Mouse (Mus musculus): ENCODE data around the gene Rgs7. TPM values are rescaled to one million over a fixed set of nuclear protein-coding genes. Genes with fewer than 3 reads are reported as not detected.

Gene Rgs7
- polyA plus RNA-seq, 1 experiment from 2014 or later: 28.9 TPM

- no peaks in the 10 kb centered on the region for H3K27me3 ChIP-seq
- 88% methylated on average over 5 of the region's 5 CpGs for WGBS
- no peak for ATAC-seq (ENCODE audit: low FRiP score)
- no peak overlapping the region for H3K4me2 ChIP-seq
- H3K9me3 ChIP-seq: no peaks in the 10 kb centered on the region
- no peak overlapping the region for H3K4me3 ChIP-seq
- no peak overlapping the region for H3K27ac ChIP-seq
- H3K9ac ChIP-seq: no peak overlapping the region
- H3K36me3 ChIP-seq: no peaks in the 10 kb centered on the region
- H3K4me1 ChIP-seq (replicated peaks): no peaks in the 10 kb centered on the region
Observed at GRCm38 (mm10) chr1:175105426-175105825, 386.9 kb downstream of the Rgs7 start.

DNA sequence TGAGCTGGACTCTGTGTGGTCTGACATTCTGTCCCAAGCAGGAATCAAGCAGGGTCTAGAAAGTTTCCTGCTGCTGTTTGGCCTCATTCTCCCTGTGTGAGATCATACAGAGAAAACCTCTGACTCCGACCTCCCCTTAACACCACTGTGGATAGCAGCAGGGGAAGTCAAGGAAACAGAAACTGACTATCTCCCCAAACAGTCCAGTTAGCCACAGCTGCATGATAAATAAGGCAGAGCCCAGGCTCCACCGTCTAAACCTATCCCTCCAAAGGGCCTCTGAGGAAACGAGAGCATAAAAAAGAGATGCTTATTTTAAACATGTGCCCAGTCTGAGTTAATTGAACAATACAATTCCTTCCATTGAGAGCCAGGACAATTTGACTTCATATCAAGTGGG lies 395.3 kb downstream of the Rgs7 start:
- H3K9me3 ChIP-seq: no peaks in the 10 kb centered on the region
- no peak for ATAC-seq (ENCODE audit: low FRiP score)
- H3K27me3 ChIP-seq: no peaks in the 10 kb centered on the region
- 54% methylated on average over 3 of the region's 3 CpGs for WGBS
- no peak overlapping the region for H3K9ac ChIP-seq
- H3K27ac ChIP-seq: no peak overlapping the region
- no peaks in the 10 kb centered on the region for H3K4me1 ChIP-seq (replicated peaks)
- H3K4me2 ChIP-seq: no peak overlapping the region
- H3K36me3 ChIP-seq: 0 out of 2 replicates have a peak, but pooled peaks cover 4% of the 10 kb centered on the region
- no peak overlapping the region for H3K4me3 ChIP-seq

GRCm38 (mm10) chr1:175082104-175082503 lies 410.2 kb downstream of the Rgs7 start:
- Histone ChIP-seq H3K4me1 (replicated peaks) (no peaks in the 10 kb centered on the region), H3K4me3 (no peak overlapping the region)
- no peak for ATAC-seq (ENCODE audit: low FRiP score)

GRCm38 (mm10) chr1:175079819-175080608 lies 412.3 kb downstream of the Rgs7 start:
- 82% methylated on average over 4 of the region's 4 CpGs for WGBS
- ATAC-seq (ENCODE audit: low FRiP score): no peak
- no peak overlapping the region for H3K27ac ChIP-seq
- H3K27me3 ChIP-seq: no peaks in the 10 kb centered on the region
- H3K4me2 ChIP-seq: no peak overlapping the region
- H3K4me1 ChIP-seq (replicated peaks): no peaks in the 10 kb centered on the region
- no peaks in the 10 kb centered on the region for H3K9me3 ChIP-seq
- no peak overlapping the region for H3K9ac ChIP-seq
- no peak overlapping the region for H3K4me3 ChIP-seq
- no peaks in the 10 kb centered on the region for H3K36me3 ChIP-seq

More at GRCm38 (mm10) chr1:175082104-175082503, 410.2 kb downstream of the Rgs7 start:
- Histone ChIP-seq H3K27me3 (no peaks in the 10 kb centered on the region), H3K9ac (no peak overlapping the region), H3K27ac (no peak overlapping the region), H3K36me3 (no peaks in the 10 kb centered on the region), H3K4me2 (no peak overlapping the region), H3K9me3 (no peaks in the 10 kb centered on the region)
- 88% methylated on average over 1 of the region's 1 CpGs for WGBS

DNA sequence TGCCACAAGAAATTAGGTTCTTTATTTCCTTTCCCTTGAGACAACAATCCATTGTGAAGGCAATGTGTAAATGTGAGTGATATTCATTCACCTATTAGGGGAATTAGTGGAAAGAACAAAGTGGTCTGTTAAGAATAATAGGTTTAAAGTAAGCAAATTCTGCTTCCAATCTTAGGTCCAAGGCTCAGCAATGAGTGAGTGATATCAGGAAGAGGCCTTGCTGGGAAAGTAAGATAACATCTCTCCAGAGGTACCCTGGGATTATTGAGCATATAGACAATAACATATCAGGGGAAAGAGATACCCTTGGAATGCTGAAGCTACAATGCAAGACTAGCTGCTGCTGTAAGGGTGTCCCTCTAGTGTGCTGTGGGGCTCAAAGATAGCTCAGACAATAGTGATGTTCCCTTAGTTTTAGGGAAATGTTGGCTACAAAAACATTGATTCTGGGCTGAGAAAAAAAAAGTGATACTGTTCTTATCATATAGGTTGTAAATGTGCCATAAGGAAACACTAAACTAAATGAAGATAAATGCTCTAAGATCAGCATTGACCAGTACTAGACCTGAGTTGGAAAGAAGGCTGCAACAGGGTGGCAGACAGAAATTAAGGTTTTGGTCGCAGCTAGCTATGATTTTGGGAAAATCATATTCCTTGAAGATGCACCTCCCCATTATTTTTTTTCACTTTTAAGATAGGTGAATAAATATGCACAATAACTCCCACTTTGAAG lies 418.6 kb downstream of the Rgs7 start:
- no peaks in the 10 kb centered on the region for H3K9me3 ChIP-seq
- H3K4me3 ChIP-seq: no peak overlapping the region
- no peaks in the 10 kb centered on the region for H3K4me1 ChIP-seq (replicated peaks)
- H3K4me2 ChIP-seq: no peak overlapping the region
- no peak overlapping the region for H3K9ac ChIP-seq
- ATAC-seq (ENCODE audit: low FRiP score): no peak
- no peak overlapping the region for H3K27ac ChIP-seq
- no peaks in the 10 kb centered on the region for H3K36me3 ChIP-seq
- WGBS: 94% methylated on average over 1 of the region's 1 CpGs
- no peaks in the 10 kb centered on the region for H3K27me3 ChIP-seq

- no peak overlapping the region for H3K9ac ChIP-seq
- no peaks in the 10 kb centered on the region for H3K4me1 ChIP-seq (replicated peaks)
- no peaks in the 10 kb centered on the region for H3K36me3 ChIP-seq
- WGBS: 88% methylated on average over 4 of the region's 4 CpGs
- no peak overlapping the region for H3K27ac ChIP-seq
- H3K4me3 ChIP-seq: no peak overlapping the region
- no peak overlapping the region for H3K4me2 ChIP-seq
- ATAC-seq (ENCODE audit: low FRiP score): no peak
- H3K27me3 ChIP-seq: no peaks in the 10 kb centered on the region
- H3K9me3 ChIP-seq: no peaks in the 10 kb centered on the region
Observed at GRCm38 (mm10) chr1:175069758-175070290, 422.5 kb downstream of the Rgs7 start.

DNA sequence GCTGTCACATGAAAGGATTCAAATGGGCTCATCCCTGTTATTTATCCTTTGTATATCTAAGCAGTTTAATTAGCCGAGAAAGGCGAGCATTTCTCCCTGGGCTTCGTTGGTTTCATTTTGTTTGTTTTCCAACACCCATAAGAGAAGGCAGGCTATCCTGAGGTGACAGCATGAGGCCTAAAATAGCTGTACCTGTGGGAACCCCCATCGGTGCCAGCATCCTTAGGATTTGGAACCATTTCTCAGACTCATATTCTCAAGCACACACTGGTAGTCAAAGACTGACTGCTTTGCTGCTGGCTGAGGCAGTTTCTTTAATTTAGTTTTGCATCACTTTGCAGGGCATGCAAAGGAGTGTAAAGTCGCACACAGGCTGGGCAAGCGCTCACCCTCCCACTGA lies 443.2 kb downstream of the Rgs7 start:
- Histone ChIP-seq H3K4me2 (no peak overlapping the region), H3K27me3 (no peaks in the 10 kb centered on the region), H3K4me1 (replicated peaks) (no peaks in the 10 kb centered on the region), H3K9ac (no peak overlapping the region), H3K4me3 (no peak overlapping the region), H3K27ac (no peak overlapping the region), H3K36me3 (no peaks in the 10 kb centered on the region), H3K9me3 (no peaks in the 10 kb centered on the region)
- no peak for ATAC-seq (ENCODE audit: low FRiP score)
- 87% methylated on average over 6 of the region's 6 CpGs for WGBS

DNA sequence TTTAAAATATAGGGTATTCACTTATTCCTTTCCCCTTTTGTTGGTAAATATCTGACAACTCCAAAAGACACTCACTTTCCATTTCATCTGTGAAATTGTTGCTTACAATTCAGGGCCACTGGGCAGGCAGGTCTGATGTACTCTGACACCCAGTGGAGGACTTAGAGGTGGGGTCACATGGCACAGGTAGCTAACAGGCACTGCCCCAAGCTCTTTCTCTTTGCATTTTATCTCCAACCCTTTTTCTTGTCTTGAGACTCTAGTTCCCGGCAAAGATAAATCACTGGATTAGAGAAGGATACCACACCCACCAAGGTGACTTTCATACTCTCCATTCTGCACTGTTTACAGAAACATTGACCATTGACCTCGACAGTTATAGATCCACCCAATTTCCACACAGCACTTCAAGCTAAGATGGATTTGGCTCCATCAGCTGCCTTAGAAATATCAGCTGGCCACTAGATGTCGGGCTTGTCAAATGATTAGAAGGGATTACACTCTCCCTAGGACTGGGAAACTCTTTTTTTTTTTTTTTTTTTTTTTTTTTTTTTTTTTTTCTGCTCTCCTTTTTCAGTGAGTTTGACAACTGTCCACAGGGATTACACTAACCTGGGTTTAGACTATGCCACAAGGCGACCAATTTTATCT lies 451.0 kb downstream of the Rgs7 start:
- H3K4me1 ChIP-seq (replicated peaks): no peaks in the 10 kb centered on the region
- ATAC-seq (ENCODE audit: low FRiP score): peak; percentile 83; the same call in 1 of the 2 replicates

DNA sequence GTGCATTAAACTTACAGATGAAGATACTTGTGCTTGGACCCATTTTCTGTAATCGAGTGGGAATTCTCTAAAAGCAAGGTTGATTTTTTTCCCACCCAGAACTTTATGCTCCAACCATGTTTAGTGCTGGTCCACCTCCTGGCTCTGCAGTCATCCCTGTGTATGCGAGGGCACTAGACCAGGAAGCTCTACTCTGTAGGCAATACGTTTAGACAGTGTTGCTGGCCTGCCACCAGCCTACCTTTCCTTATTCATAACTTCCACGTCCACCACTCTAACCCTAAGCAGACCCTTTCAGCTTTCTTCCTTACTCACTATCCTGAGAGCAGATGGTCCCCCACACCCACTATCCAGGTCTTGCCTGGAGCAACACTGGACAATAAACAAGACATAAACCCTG lies 452.3 kb downstream of the Rgs7 start:
- H3K4me3 ChIP-seq: no peak overlapping the region
- no peak for ATAC-seq (ENCODE audit: low FRiP score)
- 95% methylated on average over 4 of the region's 4 CpGs for whole genome bisulfite sequencing

More for the DNA sequence above, 451.0 kb downstream of the Rgs7 start:
- Histone ChIP-seq H3K27ac (no peak overlapping the region), H3K4me2 (no peak overlapping the region), H3K27me3 (no peaks in the 10 kb centered on the region), H3K4me3 (no peak overlapping the region), H3K9ac (no peak overlapping the region), H3K36me3 (no peaks in the 10 kb centered on the region), H3K9me3 (no peaks in the 10 kb centered on the region)
- 74% methylated on average over 4 of the region's 4 CpGs for WGBS

GRCm38 (mm10) chr1:175039567-175039966 lies 452.7 kb downstream of the Rgs7 start:
- H3K4me3 ChIP-seq: no peak overlapping the region
- 15% methylated on average over 6 of the region's 6 CpGs for WGBS
- no peak overlapping the region for H3K4me2 ChIP-seq
- ATAC-seq (ENCODE audit: low FRiP score): no peak
- no peaks in the 10 kb centered on the region for H3K9me3 ChIP-seq
- H3K27me3 ChIP-seq: no peaks in the 10 kb centered on the region
- no peaks in the 10 kb centered on the region for H3K4me1 ChIP-seq (replicated peaks)
- no peak overlapping the region for H3K9ac ChIP-seq
- H3K27ac ChIP-seq: no peak overlapping the region; the same call in 1 of the 2 replicates
- H3K36me3 ChIP-seq: no peaks in the 10 kb centered on the region

More for the DNA sequence above, 452.3 kb downstream of the Rgs7 start:
- Histone ChIP-seq H3K36me3 (no peaks in the 10 kb centered on the region), H3K4me2 (no peak overlapping the region), H3K9ac (no peak overlapping the region), H3K4me1 (replicated peaks) (no peaks in the 10 kb centered on the region), H3K9me3 (no peaks in the 10 kb centered on the region), H3K27me3 (no peaks in the 10 kb centered on the region), H3K27ac (no peak overlapping the region)

DNA sequence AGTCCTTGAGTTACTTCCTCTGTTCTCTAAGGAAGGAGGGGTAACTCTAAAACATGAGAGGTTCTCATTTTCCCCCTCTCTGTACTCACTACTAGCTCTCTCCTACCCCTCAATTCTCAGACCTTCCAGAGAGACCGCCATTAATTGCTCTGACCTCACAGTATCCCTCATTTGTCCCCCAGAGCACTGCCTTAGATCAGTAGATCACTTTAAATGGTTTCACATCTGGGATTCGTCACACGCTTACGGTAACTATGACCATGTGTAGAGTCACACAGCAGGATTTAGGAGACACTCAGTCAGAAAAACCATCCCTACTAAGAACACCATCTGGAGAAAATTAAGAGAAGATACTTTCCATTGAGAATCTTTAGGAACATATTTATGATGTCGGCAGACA lies 456.8 kb downstream of the Rgs7 start:
- H3K9me3 ChIP-seq: no peaks in the 10 kb centered on the region
- 83% methylated on average over 5 of the region's 5 CpGs for WGBS

DNA sequence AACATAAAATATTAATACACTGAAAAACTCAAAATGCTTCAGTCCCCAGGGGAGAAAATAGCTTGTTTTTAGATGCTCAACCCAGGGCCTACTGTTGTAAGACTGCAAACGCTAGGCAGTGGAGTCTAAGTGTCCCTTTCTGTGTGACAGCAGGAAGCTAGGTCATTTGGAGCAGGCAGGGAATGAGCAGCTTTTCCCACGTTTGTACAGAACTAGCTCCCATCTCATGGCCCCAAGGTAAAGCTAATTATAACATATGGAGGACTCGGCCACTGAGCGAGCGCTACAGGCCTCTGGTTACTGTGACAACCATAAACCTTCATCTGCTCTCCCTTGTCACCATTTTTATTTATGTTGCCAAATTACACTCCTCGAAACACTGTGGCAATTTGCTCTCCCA lies 460.3 kb downstream of the Rgs7 start:
- Histone ChIP-seq H3K4me1 (replicated peaks) (peaks cover 17% of the 10 kb centered on the region), H3K4me2 (no peak overlapping the region), H3K27ac (no peak overlapping the region), H3K9ac (no peak overlapping the region), H3K27me3 (no peaks in the 10 kb centered on the region), H3K4me3 (no peak overlapping the region), H3K9me3 (no peaks in the 10 kb centered on the region), H3K36me3 (no peaks in the 10 kb centered on the region)
- ATAC-seq (ENCODE audit: low FRiP score): 0 out of 2 replicates have a peak, but pooled peaks have one; percentile 27
- 31% methylated on average over 6 of the region's 6 CpGs for WGBS

More for the DNA sequence above, 456.8 kb downstream of the Rgs7 start:
- Histone ChIP-seq H3K36me3 (no peaks in the 10 kb centered on the region), H3K9ac (no peak overlapping the region), H3K27me3 (no peaks in the 10 kb centered on the region), H3K4me1 (replicated peaks) (peaks cover 8% of the 10 kb centered on the region), H3K27ac (no peak overlapping the region), H3K4me3 (no peak overlapping the region), H3K4me2 (no peak overlapping the region)
- ATAC-seq (ENCODE audit: low FRiP score): no peak

Measured in hindbrain, embryonic 13.5 days (tissue).